Mouse (Mus musculus) hindbrain, embryonic 16.5 days (tissue): ENCODE data around the gene Dnajb2. TPM values are rescaled to one million over a fixed set of nuclear protein-coding genes. Genes with fewer than 3 reads are reported as not detected.
"Not testable (repeated sequence)": the region's sequence is repeated elsewhere in the genome, so short reads cannot be mapped to it uniquely, and the experiment has no call there.

Source experiments
- ATAC-seq: fragments of 200-750 bp; cut with Nextera tagmentation; 2 replicates; pipeline ENCODE4 v1.8.0; 2017; ENCODE audit warnings: moderate TSS enrichment, moderate library complexity
- H3K27ac ChIP-seq: fragments of 300-500 bp; sonication (generic); 2 replicates; pipeline ENCODE4 v1.5.1; 2014; ENCODE audit warnings: low read depth, mild to moderate bottlenecking, control low read depth, low read length, moderate library complexity
- H3K27me3 ChIP-seq: fragments of 300-500 bp; sonication (generic); replicated peaks from 2 replicates; pipeline ENCODE4 v1.6.1; 2014; ENCODE audit warnings: low read length; ENCODE audit not compliant: control insufficient read depth, insufficient read depth
- H3K36me3 ChIP-seq: fragments of 300-500 bp; sonication (generic); 2 replicates; pipeline ENCODE4 v1.6.1; 2014; ENCODE audit warnings: mild to moderate bottlenecking, low read length, moderate library complexity, mixed read lengths; ENCODE audit not compliant: control insufficient read depth, insufficient read depth
- H3K4me1 ChIP-seq: fragments of 300-500 bp; sonication (generic); 2 replicates; pipeline ENCODE4 v1.6.1; 2014; ENCODE audit warnings: low read depth, low read length; ENCODE audit not compliant: control insufficient read depth, insufficient read depth
- H3K4me2 ChIP-seq: fragments of 300-500 bp; sonication (generic); 2 replicates; pipeline ENCODE4 v1.6.1; 2014; ENCODE audit warnings: mild to moderate bottlenecking, low read length, control low read depth, moderate library complexity
- H3K4me3 ChIP-seq: fragments of 300-500 bp; sonication (generic); 2 replicates; pipeline ENCODE4 v1.5.1; 2014; ENCODE audit warnings: mild to moderate bottlenecking, low read length, control low read depth, moderate library complexity
- H3K9ac ChIP-seq: fragments of 300-500 bp; sonication (generic); 2 replicates; pipeline ENCODE4 v1.6.1; 2014; ENCODE audit warnings: low read depth, mild to moderate bottlenecking, control low read depth, low read length, moderate library complexity
- H3K9me3 ChIP-seq: fragments of 300-500 bp; sonication (generic); 2 replicates; pipeline ENCODE4 v1.6.1; 2014; ENCODE audit warnings: mild to moderate bottlenecking, low read length, moderate library complexity; ENCODE audit not compliant: control insufficient read depth
- WGBS: fragments of 180-500 bp; shearing (Covaris S2); extraction: QIAGEN DNeasy Blood & Tissue Kit; methylation state at CpG from one replicate; pipeline ENCODE4 v1.1.7; 2014; 5-methylcytosine and 5-hydroxymethylcytosine counted together
- polyA plus RNA-seq: library from polyadenylated mRNA; unstranded; fragments of >200 nt; fragmentation: Nextera tagmentation; extraction: Ambion mirVana; gene quantifications from 2 replicates; pipeline ENCODE4 v1.2.1, GENCODE M21; 2015

Dnajb2 gene
- polyA plus RNA-seq, 1 experiment from 2014 or later, result 98.0 TPM

GRCm38 (mm10) chr1:75226138-75226537 is 10.1 kb upstream of the Dnajb2 start:
- Histone ChIP-seq H3K27me3 (peaks cover under 1% of the 10 kb centered on the region; the same call in 1 of the 2 replicates), H3K4me1 (no peaks in the 10 kb centered on the region), H3K27ac (no peak overlapping the region), H3K36me3 (no peaks in the 10 kb centered on the region), H3K4me3 (no peak overlapping the region), H3K9me3 (no peaks in the 10 kb centered on the region), H3K4me2 (no peak overlapping the region), H3K9ac (no peak overlapping the region)
- 88% methylated on average over 2 of the region's 2 CpGs for WGBS
- ATAC-seq, result no peak

DNA sequence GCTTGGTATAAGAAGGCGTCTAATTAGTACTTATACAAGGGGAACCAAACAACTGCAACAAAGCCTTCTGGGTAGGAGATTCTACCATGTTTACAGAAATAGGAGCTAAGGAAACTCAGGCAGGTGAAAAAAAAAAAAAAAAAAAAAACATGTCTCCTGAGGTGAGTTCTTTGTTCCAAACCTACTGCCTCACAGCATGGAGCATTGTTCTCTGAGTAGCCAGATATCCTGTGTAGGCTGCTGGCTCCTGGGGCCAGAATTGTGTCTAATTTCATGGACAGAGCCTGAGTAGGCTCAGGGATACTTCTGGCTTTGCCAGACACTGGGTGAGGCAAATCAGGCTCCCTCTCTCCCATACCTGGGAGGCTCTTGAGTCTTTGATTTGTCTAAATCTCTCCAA is 8.6 kb upstream of the Dnajb2 start:
- no peaks in the 10 kb centered on the region for H3K9me3 ChIP-seq
- no peak overlapping the region for H3K4me3 ChIP-seq
- no peak for ATAC-seq
- H3K9ac ChIP-seq, result no peak overlapping the region
- no peaks in the 10 kb centered on the region for H3K36me3 ChIP-seq
- 78% methylated on average over 1 of the region's 1 CpGs for WGBS
- no peaks in the 10 kb centered on the region for H3K4me1 ChIP-seq
- H3K4me2 ChIP-seq, result no peak overlapping the region
- no peaks in the 10 kb centered on the region for H3K27me3 ChIP-seq
- no peak overlapping the region for H3K27ac ChIP-seq

DNA sequence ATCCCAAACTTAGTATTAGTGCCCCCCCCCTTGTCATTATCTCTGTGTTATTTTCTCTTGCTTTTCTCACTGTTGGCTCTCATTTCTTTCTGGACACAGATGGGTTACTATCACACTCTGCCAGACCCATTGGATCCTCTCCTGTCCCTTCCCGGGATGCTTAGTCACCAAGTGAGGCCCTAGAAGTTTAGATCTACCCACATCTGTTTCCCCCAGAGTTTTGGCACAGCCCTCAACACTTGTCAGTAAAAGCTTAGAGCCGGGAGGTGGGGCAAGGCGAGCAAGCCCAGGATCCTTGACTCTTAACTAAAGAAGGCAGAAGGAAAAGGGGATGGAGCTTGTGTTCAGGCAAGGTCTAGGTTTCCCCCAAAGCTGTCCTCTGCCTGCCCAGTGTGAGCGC is 7.0 kb upstream of the Dnajb2 start:
- H3K4me1 ChIP-seq, result no peaks in the 10 kb centered on the region
- no peak overlapping the region for H3K4me3 ChIP-seq
- H3K27ac ChIP-seq, result no peak overlapping the region
- H3K27me3 ChIP-seq, result no peaks in the 10 kb centered on the region
- no peaks in the 10 kb centered on the region for H3K9me3 ChIP-seq
- no peaks in the 10 kb centered on the region for H3K36me3 ChIP-seq
- H3K4me2 ChIP-seq, result no peak overlapping the region
- no peak overlapping the region for H3K9ac ChIP-seq
- WGBS, result 73% methylated on average over 4 of the region's 4 CpGs
- ATAC-seq, result no peak

DNA sequence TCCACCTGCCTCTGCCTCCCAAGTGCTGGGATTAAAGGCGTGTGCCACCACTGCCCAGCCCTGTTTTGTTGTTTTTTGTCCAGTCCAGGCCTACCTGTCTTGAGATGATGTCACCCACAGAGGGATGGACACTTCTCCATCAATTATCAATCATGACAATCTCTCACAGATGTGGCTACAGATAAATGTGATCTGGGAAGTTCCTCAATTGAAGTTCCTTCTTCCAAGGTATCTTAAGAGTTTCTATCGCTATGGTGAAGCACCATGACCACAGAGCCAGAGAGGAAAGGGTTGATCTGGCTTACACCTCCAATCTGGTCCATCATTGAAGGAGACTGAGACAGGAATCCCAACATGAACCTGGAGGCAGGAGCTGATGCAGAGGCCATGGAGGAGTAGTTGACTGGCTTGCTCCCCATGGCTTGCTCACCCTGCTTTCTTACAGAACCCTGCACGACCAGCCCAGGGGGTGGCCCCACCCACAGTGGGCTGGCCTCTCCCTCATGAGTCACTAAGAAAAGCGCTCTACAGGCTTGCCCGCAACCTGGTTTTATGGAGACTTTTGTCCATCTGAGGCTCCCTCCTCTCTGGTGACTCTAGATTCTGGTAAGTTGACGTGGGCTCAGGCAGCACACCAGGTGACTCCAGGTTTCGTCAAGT is 5.7 kb upstream of the Dnajb2 start:
- Histone ChIP-seq H3K4me1 (no peaks in the 10 kb centered on the region), H3K36me3 (no peaks in the 10 kb centered on the region), H3K9ac (no peak overlapping the region; the same call in 1 of the 2 replicates), H3K4me2 (no peak overlapping the region), H3K27ac (no peak overlapping the region), H3K27me3 (no peaks in the 10 kb centered on the region), H3K9me3 (no peaks in the 10 kb centered on the region), H3K4me3 (no peak overlapping the region)
- no peak for ATAC-seq
- WGBS, result 73% methylated on average over 7 of the region's 7 CpGs

- H3K4me1 ChIP-seq, result peaks cover 4% of the 10 kb centered on the region; the same call in 1 of the 2 replicates
- no peak overlapping the region for H3K9ac ChIP-seq
- ATAC-seq, result no peak
- no peak overlapping the region for H3K4me3 ChIP-seq
- no peak overlapping the region for H3K4me2 ChIP-seq
- no peak overlapping the region for H3K27ac ChIP-seq
- no peaks in the 10 kb centered on the region for H3K9me3 ChIP-seq
- no peaks in the 10 kb centered on the region for H3K27me3 ChIP-seq
- no peaks in the 10 kb centered on the region for H3K36me3 ChIP-seq
- 79% methylated on average over 4 of the region's 4 CpGs for WGBS
Measured at GRCm38 (mm10) chr1:75231224-75231623, 5.0 kb upstream of the Dnajb2 start.

- Histone ChIP-seq H3K27me3 (no peaks in the 10 kb centered on the region), H3K4me2 (no peak within 1 kb of the TSS), H3K4me3 (no peak within 1 kb of the TSS), H3K9ac (no peak within 1 kb of the TSS), H3K9me3 (no peaks in the 10 kb centered on the region), H3K27ac (no peak within 1 kb of the TSS), H3K4me1 (peaks cover 4% of the 10 kb centered on the region; the same call in 1 of the 2 replicates), H3K36me3 (no peaks in the 10 kb centered on the region)
- WGBS, result 70% methylated on average over 5 of the region's 5 CpGs
- ATAC-seq, result no peak
Measured at GRCm38 (mm10) chr1:75231664-75232152, 4.5 kb upstream of the Dnajb2 start, which contains the start of gene A630095N17Rik. Gene A630095N17Rik (minus strand): TSS chr1:75232102.

DNA sequence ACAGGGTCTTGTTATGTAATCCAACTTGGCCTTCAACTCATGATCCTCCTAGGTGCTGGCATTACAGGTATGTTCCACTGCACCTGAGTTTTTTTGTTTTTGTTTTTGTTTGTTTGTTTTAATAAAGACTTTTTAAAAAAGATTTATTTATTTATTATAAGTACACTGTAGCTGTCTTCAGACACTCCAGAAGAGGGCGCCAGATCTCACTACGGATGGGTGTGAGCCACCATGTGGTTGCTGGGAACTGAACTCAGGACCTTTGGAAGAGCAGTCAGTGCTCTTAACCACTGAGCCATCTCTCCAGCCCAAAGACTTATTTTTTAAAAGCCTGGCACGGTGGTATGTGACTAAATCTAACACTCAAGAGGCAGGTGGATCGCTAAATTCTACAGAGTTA is 3.7 kb upstream of the Dnajb2 start:
- H3K4me1 ChIP-seq, H3K9ac ChIP-seq, H3K27me3 ChIP-seq, H3K4me2 ChIP-seq, ATAC-seq, H3K27ac ChIP-seq, H3K36me3 ChIP-seq, H3K4me3 ChIP-seq, H3K9me3 ChIP-seq: not testable (repeated sequence)
- 72% methylated on average over 4 of the region's 4 CpGs for WGBS

GRCm38 (mm10) chr1:75234606-75235005 is 1.6 kb upstream of the Dnajb2 start:
- no peaks in the 10 kb centered on the region for H3K9me3 ChIP-seq

DNA sequence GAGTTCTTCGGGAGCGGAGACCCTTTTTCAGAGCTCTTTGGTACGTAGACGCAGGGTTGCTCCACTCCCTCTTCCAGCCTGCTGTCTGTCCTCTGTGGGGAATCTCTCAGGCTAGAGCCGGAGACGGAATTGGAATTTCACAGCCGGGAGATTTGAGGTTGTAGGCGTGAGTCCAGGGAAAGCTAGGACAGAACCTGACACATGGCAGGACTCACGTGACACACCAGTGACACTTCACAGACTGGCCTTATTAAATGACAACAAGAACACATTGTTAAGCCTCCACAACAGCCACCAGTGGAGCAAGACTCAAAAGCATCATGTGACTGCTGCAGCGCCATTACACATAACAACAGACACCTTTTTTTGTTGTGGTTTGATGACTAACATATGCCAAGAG is 3.4 kb downstream of the Dnajb2 start:
- H3K27ac ChIP-seq, result no peak overlapping the region
- 83% methylated on average over 10 of the region's 10 CpGs for WGBS
- no peak overlapping the region for H3K9ac ChIP-seq

More at GRCm38 (mm10) chr1:75234606-75235005, 1.6 kb upstream of the Dnajb2 start:
- Histone ChIP-seq H3K27ac (no peak overlapping the region), H3K9ac (no peak overlapping the region), H3K27me3 (no peaks in the 10 kb centered on the region), H3K4me1 (peaks cover 12% of the 10 kb centered on the region), H3K36me3 (peaks cover 3% of the 10 kb centered on the region; the same call in 1 of the 2 replicates), H3K4me3 (no peak overlapping the region), H3K4me2 (no peak overlapping the region)
- ATAC-seq, result peak; percentile 71
- 1% methylated on average over 8 of the region's 8 CpGs for WGBS

More for the DNA sequence above, 3.4 kb downstream of the Dnajb2 start:
- H3K4me3 ChIP-seq, result no peak overlapping the region
- no peaks in the 10 kb centered on the region for H3K27me3 ChIP-seq
- no peak overlapping the region for H3K4me2 ChIP-seq
- ATAC-seq, result no peak
- peaks cover 12% of the 10 kb centered on the region for H3K4me1 ChIP-seq
- peaks cover 19% of the 10 kb centered on the region for H3K36me3 ChIP-seq
- H3K9me3 ChIP-seq, result no peaks in the 10 kb centered on the region
